Mouse (Mus musculus) c-Kit-positive CD71-positive TER-119-negative erythroid progenitor cells, embryonic 14.5 days (primary cell): ENCODE measurements around the gene Wnt7b.

Source experiments
- DNase-seq: peaks from one replicate; pipeline ENCODE4 v3.0.0-alpha.2; 2013; ENCODE audit warnings: low read depth

The Wnt7b gene

GRCm38 (mm10) chr15:85601202-85601601 is 18.9 kb upstream of the Wnt7b start:
- no peak for DNase-seq

GRCm38 (mm10) chr15:85600696-85601094 is 18.4 kb upstream of the Wnt7b start:
- no peak for DNase-seq

- DNase-seq = no peak
These were observed 17.8 kb upstream of the Wnt7b start for GRCm38 (mm10) chr15:85599887-85600695.

GRCm38 (mm10) chr15:85598984-85599886 is 17.0 kb upstream of the Wnt7b start:
- no peak for DNase-seq

GRCm38 (mm10) chr15:85598443-85598842 is 16.2 kb upstream of the Wnt7b start:
- DNase-seq = no peak

- DNase-seq = no peak
These were observed 15.1 kb upstream of the Wnt7b start for GRCm38 (mm10) chr15:85597403-85597802.

GRCm38 (mm10) chr15:85592674-85593073 is 10.4 kb upstream of the Wnt7b start:
- no peak for DNase-seq

- DNase-seq = no peak
These were observed 8.6 kb upstream of the Wnt7b start for GRCm38 (mm10) chr15:85590831-85591230.

- DNase-seq = peak; percentile 38
These were observed 1.2 kb upstream of the Wnt7b start for GRCm38 (mm10) chr15:85583504-85583903.

- DNase-seq = peak; percentile 30
These were observed 751 bp upstream of the Wnt7b start for GRCm38 (mm10) chr15:85583024-85583423.

GRCm38 (mm10) chr15:85581563-85582064 is 659 bp downstream of the Wnt7b start:
- no peak for DNase-seq

GRCm38 (mm10) chr15:85580934-85581562 is 1.2 kb downstream of the Wnt7b start:
- DNase-seq = no peak

- DNase-seq = no peak
These were observed 1.8 kb downstream of the Wnt7b start for GRCm38 (mm10) chr15:85580483-85580882.

GRCm38 (mm10) chr15:85577583-85578460 is 4.5 kb downstream of the Wnt7b start:
- no peak for DNase-seq

- no peak for DNase-seq
These were observed 5.5 kb downstream of the Wnt7b start for GRCm38 (mm10) chr15:85576511-85577440.

GRCm38 (mm10) chr15:85576110-85576509 is 6.2 kb downstream of the Wnt7b start:
- no peak for DNase-seq

GRCm38 (mm10) chr15:85574558-85574957 is 7.7 kb downstream of the Wnt7b start:
- DNase-seq = no peak

- no peak for DNase-seq
These were observed 8.2 kb downstream of the Wnt7b start for GRCm38 (mm10) chr15:85574086-85574485.

GRCm38 (mm10) chr15:85572619-85573254 is 9.5 kb downstream of the Wnt7b start:
- no peak for DNase-seq
